Mouse (Mus musculus): ENCODE data around the gene Zfp213.
"Not testable (repeated sequence)": the region's sequence is repeated elsewhere in the genome, so short reads cannot be mapped to it uniquely, and the experiment has no call there.

Gene Zfp213

DNA sequence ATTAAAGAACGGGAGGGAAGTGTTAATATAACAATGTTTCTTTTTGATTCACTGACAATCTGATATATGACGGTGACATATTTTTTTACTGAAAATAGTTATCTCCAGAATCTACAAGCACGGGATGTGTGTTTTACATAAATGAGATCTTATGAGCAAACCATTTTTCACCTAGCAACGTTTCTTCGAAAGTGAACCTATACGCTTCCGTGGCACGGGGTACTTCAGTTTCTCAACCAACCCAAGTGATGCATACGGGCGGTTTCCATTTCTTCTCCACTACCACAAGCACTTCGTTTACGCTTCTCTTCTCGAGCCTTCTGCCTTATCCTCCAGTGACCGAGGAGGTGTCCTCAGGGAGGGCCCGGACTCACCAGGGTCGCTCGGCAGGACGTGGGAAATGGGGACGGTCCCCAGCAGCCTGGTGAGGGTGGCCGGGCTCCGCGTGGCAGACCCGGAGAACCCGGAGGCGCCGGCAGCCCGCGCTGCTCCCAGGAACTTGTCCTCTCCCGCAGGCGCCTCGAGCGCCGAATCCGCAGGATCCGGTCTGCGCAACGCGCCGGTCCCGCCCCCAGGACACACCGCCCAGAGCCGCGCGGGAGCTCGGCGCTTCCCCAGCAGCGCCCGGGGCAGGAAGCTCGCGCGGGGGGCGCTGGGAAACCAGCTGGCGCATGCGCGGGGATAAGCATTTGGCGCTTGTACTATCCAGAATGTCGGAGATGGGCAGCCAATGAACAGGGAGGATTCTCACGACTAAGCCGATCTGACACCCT, at the start of gene Zfp213:
Gene Zfp213, minus strand, starts transcription at position 644 of the 773 bp plus-strand sequence.
- peak; percentile 96 for DNase-seq (ENCODE audit: low read depth, low spot score)

DNA sequence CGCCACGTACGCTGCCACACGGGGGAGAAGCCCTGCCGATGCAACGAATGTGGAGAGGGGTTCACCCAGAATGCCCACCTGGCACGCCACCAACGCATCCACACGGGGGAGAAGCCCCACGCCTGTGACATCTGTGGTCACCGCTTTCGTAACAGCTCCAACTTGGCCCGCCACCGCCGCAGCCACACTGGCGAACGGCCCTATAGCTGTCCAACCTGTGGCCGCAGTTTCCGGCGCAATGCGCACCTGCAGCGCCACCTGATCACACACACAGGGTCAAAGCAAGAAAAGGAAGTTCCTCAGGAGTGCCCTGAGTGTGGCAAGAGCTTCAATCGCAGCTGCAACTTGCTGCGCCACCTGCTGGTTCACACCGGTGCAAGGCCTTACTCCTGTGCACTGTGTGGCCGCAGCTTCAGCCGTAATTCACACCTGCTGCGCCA, 46.3 kb upstream of the Zfp213 start:
- DNase-seq (ENCODE audit: low read depth, low spot score): peak; percentile 57

DNA sequence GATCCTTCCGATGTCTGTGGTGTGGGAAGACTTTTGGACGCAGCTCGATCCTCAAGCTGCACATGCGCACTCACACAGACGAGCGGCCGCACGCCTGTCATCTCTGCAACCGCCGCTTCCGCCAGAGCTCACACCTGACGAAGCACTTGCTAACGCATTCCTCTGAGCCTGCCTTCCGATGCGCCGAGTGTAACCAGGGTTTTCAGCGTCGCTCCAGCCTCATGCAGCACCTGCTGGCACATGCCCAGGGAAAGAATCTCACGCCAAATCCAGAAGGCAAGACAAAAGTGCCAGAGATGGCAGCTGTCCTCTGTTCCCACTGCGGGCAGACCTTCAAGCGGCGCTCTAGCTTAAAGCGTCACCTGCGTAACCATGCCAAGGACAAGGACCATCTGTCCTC, 45.6 kb upstream of the Zfp213 start:
- no peak for DNase-seq (ENCODE audit: low read depth, low spot score)

DNA sequence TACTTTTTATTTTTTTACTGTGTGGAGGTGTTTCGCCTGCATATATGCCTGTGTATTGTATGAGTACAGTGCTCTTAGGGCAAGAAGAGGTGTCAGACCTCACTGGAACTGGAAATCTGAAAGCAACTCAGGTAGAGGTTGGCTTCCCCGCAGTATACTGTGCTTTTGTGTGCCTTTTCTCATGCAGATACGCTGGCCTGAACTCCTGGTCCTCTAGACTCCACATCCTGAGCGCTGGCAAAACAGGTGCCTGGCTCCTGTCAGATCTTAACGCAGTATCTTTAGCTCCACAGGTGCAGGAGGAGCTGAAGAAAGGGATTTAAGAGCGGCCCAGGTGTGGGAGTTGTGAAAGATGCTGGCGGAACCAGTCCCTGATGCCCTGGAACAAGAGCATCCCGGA, 41.2 kb upstream of the Zfp213 start:
- DNase-seq (ENCODE audit: low read depth, low spot score): no peak

DNA sequence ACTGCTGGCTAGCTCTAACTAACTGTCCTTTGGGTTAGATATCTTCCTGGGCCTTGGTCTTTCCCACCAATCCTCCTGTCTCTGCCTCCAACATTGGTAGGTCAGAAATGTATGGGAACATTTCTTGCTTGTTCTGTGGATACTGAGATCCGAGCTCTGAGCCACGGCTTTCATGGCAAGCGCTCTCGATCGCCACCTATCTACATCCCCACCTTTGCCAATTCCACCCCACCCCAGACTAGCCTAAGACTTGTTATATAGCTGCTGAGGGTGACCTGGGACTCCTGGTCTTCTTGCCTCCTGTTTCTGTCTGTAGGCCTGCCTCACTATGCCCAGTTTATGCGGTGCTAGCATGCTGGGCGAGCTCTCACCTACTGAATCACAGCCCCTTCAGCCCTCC, 40.4 kb upstream of the Zfp213 start:
- DNase-seq (ENCODE audit: low read depth, low spot score): no peak

DNA sequence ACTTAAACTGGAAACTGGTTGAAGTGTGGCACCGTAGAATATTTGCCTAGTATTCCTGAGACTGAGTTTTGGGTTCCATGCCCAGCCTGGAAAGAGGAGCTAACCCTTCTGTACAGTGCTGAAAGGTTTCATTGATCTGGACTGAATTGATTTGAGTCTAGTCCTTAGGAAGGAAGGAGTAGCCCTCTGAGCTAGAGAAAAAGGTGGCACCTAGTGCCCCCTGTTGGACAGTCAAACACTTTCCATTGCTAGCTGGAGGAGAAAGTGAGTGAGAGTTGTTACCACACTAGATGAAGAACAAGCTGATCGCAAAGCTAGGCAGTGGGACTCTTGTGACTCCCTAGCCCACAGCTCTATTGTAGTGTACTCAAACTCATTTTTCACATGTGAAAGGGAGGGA, 39.5 kb upstream of the Zfp213 start:
- DNase-seq (ENCODE audit: low read depth, low spot score): peak; percentile 70

DNA sequence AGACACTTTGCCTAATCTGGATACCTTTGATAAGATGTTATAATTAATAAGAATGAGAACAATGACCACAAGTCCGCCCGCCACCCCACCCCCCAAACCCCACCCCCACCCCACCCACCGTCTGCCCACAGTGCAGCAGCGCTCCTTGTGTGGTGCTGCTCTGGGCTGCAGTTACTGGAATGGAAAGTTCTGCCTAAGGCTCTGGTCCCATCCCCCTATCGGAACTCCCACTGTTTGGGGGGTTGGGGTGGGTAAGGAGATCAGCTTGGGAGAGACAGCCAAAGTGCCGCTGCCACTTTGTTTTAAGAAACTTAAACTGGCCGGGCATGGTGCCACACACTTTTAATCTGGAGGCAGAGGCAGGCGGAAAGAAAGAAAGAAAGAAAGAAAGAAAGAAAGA, 39.0 kb upstream of the Zfp213 start:
- DNase-seq (ENCODE audit: low read depth, low spot score): no peak

DNA sequence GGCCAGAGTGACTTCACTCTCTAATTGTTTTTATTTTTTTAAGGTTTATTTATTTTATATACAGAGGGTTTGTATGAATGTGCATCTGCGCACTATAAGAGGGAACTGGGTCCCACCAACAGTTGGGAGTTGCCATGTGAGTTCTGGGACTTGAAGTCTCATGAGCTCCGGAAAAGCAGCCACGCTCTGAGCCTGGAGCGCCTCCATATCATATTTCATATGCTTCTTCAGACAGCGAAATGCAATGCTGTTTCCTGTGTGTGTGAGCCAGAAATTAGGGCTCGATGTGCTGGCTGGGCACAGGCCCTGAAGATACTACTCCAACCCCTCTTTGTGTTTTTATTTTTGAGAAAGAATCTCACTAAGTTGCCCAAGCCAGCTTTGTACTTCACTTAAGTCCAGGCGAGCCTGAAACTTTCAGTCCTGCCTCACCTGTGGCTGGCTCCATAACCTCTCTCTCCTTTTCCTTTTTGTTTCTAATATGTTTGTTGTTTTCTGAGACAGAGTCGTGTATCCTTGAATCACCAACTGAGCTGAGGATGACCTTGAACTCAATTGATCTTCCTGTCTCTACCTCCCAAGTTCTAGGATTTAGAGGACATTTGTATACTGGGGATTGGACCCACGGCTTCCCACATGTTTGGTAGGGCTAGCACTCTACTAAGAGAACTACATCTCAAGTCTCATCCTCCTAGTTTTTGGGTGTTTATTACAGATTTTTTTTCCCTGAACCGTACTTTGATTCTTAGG, 38.0 kb upstream of the Zfp213 start:
- DNase-seq (ENCODE audit: low read depth, low spot score): no peak

DNA sequence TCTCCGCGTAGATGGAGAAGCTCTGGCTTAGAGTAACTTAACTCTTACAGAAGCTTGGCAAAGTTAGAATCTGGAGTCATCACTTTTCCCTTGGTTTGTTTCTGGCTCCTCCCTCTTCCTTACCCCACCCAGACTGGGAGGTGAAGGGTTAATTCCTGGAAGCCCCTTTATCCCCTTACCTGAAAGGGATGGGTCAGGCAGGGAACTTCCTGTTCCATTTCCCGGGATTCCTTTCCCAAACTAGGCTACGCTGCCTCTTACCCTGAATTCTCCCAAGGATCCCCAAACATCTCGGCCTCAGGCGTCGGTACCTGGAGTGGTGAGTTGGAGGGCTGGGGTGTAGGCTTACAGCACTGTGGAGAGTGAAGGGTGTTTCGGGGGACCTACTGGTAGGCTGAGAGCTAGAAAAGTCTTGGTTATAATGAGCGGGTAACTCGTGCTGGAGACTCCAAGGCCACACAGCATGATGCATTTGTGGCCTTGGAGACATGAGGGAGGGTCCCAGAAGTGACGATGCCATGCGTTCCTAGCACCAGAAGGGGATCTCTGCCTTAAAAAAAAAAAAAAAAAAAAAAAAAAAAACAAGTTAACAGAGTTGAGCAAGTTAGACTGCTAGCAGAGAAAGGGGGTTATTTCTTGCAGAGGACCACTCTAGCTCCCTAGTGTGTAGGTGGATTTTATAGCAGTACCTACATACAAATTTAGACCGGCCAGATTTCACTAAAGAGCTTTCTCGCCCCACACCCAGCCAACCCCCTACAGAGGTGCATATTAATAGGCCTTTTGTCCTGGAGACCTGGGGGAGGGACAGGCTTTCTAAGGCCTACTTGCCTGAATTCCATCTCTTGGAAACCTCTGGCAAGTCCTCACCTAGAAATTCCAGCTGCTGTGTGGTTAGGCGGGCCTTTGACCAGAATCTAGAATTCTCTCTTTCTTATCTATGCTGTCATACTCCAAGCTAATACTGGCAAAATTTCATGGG, 36.9 kb upstream of the Zfp213 start, which contains the start of gene Zscan10:
Gene Zscan10, plus strand, starts transcription at position 216 of the 982 bp plus-strand sequence.
- no peak for DNase-seq (ENCODE audit: low read depth, low spot score)

DNA sequence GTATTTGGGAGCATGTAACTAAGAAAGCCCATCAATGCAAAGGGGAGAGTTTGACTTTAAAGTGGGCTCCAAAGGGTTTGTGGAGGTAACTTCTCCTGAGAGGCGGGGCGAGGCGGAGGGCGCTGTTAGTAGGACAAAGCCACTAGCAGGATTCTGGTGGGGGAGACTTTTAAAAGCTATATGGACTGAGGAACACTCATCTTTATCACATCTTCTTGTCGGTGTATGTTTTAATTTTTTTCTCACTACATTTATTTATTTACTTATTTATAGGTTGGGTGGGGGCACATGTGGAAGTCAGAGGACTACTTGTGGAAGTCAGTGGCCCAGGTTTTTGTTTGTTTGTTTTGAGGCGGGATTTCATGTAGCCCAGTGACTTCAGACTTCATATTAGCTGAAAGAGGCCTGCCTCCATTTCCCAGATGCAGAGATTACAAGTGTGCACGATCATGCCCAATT, 35.6 kb upstream of the Zfp213 start:
- DNase-seq (ENCODE audit: low read depth, low spot score): no peak

DNA sequence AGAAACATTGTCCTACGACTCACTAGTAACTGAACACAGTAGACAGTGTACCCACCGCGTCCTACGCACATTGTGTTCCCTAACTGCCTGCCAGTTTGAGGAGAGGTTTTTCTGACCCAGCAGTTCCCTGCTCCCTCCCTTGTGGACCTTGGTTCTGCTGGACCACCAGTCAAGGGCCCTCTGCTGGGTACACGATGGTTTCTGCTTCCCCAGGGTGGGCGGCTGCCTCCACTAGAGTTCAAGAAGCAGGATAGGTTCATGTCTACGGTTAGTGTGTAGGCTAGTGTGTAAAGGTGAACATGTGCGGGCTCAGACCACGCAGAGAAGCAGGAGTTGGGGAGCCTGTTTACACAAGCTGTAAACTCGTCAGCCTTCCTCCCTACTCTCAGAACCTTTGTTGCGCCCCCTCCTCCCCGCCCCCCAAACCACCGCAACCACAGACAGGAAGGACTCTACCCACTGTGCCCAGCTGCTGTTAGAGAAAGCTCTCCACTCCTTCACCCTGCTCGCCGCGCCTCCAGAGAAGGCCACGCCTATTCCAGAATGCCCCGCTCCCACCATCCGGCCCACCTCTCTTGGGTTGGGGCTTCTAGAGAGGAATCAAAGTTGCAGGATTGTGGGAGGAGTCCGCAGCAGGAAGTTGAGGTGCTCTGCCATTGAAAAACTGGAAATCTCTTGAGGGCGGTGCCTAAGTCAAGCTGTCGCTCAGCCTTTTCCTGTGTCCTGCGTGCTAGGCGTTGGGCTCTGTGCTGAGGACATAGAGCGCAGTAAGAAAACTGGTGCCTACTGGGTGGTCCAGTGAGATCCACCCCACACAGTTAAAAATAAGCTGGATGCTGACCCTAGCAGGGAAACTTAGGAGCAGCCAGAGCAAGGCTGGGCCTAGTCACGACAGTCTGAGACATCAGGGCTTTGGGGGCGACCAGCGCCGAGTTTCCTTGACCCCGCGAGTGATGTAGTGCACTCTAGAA, 34.8 kb upstream of the Zfp213 start, which contains the start of gene Zfp13:
Gene Zfp13, minus strand, starts transcription at position 906 of the 971 bp plus-strand sequence.
- peak; percentile 97 for DNase-seq (ENCODE audit: low read depth, low spot score)

DNA sequence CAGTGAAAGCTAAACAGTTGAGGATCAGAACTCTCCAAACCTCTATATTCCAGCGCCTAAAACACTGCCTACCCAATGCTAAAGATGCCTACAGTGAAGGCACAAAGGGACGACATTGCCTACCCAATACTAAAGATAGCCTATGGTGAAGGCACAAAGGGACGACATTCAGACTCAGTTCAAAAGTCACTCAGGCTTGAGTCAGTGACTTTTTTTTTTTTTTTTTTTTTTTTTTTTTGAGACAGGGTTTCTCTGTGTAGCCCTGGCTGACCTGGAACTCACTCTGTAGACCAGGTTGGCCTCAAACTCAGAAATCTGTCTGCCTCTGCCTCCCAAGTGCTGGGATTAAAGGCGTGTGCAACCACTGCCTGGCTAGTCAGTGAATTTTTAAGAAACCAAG, 31.1 kb upstream of the Zfp213 start:
- not testable (repeated sequence) for DNase-seq (ENCODE audit: low read depth, low spot score)

DNA sequence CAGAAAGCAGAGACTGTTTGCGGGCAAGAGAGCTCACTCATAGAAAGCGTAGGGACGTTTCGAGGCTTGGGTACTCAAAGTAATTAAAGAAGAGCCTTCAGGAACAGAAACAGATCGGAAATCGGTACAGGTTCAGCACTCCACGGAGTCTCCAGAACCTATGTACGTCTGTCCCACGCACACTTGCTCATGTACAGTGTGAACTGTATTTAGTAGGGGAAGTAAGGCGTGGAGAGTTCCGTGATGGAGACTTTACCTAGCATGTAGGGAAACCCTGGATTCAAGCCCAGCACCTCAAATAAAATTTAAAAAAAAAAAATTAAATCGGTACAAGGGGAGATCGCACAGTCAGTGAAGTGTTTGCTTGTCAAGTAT, 28.9 kb upstream of the Zfp213 start:
- DNase-seq (ENCODE audit: low read depth, low spot score): no peak

DNA sequence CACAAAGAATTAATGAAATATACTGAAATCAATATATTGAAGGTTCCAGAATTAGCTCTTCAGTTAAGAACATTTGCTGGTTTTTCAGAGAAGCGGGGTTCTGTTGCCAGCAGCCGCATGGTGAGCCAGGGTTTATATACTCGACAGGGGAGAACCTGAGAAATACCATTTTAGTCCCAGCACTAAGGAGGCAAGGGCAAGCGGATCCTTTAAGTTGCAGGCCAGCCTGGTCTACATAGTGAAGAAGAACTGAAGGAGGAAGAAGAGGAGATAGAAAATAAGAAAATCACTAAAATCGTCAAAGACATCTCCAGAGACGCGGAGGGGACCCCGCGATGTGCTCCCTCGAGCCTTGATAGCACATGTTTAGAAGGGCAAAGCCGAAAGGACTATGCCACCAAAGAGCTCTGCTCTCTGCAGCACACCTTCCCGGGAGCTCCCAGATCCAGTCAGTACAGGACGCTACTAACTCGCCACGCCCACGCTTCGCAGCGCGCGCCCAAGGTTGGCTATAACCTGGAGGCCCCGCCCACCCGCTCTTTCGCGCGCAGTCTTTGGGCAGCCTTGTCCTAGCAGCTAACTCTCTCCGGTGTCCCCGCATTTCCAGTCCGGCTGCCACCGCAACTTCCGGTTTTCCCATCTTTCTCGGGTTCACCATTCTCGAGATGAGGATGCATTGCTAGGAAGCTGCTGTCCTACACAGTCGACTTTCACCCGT, 28.3 kb upstream of the Zfp213 start:
- peak; percentile 82 for DNase-seq (ENCODE audit: low read depth, low spot score)

DNA sequence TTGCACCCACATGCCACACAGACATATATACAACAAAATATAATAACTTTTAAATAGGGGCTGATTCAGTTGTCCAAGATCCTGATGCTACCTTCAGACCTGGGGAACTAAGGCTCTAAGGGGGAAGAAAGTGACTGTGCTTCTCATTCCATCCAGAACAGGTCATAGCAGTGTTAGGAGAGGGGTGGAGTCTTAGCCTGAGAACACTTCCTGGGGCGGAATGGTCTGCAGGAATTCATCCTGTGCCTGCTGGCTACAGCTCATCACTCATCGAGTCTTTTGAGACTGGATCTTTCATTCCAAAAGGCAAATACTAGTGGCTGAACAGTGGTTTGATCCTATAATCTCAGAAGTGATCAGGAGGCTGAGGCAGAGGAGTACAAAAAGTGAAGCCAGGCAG, 23.2 kb upstream of the Zfp213 start:
- DNase-seq (ENCODE audit: low read depth, low spot score): peak; percentile 51

DNA sequence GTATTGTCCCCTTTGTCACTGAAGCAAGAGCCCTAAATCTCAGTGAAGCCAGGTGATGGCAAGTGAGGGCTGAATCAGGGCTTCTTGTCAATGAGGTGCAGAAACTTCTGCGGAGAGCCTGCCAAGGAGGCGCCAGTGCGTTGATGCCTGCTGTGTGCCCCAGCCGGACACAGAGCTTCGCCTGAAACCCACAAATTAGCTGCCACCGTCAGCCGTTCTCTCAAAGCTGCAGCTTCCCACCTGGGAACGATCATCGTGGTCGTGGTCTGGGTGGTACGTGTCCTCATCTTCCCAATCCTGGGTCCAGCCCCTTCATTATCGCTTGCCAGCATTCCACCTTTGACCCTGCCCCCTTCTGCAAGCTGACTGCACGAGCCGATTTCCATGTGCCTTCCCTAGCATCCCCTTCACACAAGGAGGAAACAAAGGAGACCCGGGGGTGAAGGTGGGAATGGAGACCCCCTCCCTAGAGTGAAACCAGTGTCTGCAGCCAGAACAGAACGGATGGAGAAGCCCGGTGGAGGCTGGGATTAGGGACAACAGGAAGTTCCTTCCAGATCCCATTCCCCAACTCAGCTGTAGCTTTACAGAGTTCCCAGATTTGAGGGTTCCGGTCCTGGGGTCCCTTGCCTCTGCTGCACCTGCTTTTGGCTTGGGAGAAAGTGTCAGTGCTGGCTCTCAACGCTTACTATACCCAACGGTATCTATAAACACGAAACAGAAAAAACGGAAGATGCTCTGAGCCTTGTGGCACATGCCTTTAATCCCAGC, 21.9 kb upstream of the Zfp213 start:
- peak; percentile 77 for DNase-seq (ENCODE audit: low read depth, low spot score)

DNA sequence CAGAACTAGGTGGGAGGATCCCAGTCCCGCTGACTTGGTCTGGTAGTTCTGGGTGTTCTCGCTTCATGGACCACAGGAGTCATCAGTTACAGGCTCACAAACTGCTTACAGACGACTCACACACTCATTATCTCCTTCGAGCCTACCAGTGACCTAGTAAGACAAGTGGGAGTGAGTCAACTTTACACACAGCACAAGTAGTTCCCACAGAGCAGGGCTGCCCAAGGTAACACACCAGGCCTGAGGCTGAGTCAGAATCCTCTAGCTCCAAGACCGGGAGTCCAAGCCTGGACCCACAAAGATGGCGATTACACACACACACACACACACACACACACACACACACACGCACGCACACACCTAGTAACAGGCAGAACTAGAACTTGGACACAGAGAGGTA, 20.7 kb upstream of the Zfp213 start:
- DNase-seq (ENCODE audit: low read depth, low spot score): peak; percentile 63

DNA sequence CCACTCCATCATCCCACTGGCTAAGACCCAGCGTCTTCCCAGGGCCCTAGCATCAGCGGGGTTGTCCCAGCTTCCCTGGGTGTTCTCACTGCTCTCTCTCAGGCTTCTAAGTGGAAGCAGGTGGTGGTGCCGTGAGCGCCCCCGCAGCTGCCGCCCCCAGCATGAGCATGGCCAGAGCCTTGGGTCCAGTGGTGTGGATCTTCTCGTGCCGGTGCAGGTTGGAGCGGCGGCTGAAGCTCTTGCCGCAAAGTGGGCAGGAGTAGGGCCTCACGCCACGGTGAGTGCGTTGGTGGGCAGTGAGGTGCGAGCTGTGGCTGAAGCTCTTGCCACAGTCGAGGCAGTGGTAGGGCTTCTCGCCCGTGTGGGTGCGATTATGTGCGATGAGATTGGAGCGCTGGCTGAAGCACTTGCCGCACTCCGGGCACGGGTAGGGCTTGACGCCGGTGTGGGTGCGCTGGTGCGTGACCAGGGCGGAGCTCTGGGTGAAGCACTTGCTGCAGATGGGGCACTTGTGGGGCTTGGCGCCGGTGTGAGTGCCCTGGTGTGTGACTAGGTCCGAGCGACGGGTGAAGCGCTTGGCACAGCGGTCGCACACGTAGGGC, 12.0 kb upstream of the Zfp213 start:
- no peak for DNase-seq (ENCODE audit: low read depth, low spot score)

DNA sequence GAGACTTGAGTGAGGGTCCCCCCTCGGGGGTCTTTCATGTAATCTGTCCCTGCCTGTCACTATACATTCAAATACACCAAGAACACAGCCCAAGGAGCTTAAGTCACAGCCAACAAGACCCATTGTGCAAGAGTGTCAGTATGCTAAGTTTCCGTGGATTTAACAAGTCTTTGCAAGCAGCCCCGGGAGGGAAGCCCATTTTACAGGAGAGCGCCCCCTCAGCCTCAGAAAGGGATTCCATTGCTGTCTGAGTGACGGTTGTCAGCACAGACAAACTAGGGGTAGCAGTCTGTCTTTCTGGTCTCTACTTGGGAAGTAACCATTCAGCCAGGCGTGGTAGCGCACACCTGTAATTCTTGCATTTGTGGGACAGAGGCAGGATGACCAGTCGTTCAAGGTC, 10.1 kb upstream of the Zfp213 start:
- DNase-seq (ENCODE audit: low read depth, low spot score): no peak

All from 3T3-L1 (cell line).